Mouse (Mus musculus): ENCODE measurements around the gene Gm7073. TPM values are rescaled to one million over a fixed set of nuclear protein-coding genes. Genes with fewer than 3 reads are reported as not detected.
A peak's percentile ranks its signal among the peaks of the same experiment; 100 is the strongest.

Gm7073 gene
- polyA plus RNA-seq, 1 experiment from 2014 or later = not detected

- H3K4me1 ChIP-seq (ENCODE audit: control insufficient read depth, insufficient read depth, low read length) = peaks cover 6% of the 10 kb centered on the region; the same call in 1 of the 2 replicates
- WGBS = 16% methylated on average over 44 of the region's 46 CpGs
- H3K9ac ChIP-seq (replicated peaks; ENCODE audit: low read depth, low read length) = peak overlapping the region; percentile 71
- no peaks in the 10 kb centered on the region for H3K9me3 ChIP-seq (ENCODE audit: control insufficient read depth, low read length)
- H3K27me3 ChIP-seq (ENCODE audit: control insufficient read depth, insufficient read depth, low read length) = no peaks in the 10 kb centered on the region
- peak overlapping the region; percentile 62 for H3K4me3 ChIP-seq (ENCODE audit: low read depth, low read length)
- peak overlapping the region; percentile 16; the same call in 1 of the 2 replicates for H3K27ac ChIP-seq (ENCODE audit: low read depth, low read length)
- H3K36me3 ChIP-seq (ENCODE audit: control insufficient read depth, insufficient read depth, low read length) = no peaks in the 10 kb centered on the region
- peak; percentile 10 for ATAC-seq (ENCODE audit: low read depth)
- H3K4me2 ChIP-seq (ENCODE audit: low read depth, low read length) = peak overlapping the region; percentile 54
These were observed 135.8 kb downstream of the Gm7073 start for GRCm38 (mm10) chrX:60403062-60403763.

GRCm38 (mm10) chrX:60394292-60394691 lies 144.8 kb downstream of the Gm7073 start:
- WGBS = 59% methylated on average over 4 of the region's 4 CpGs
- Histone ChIP-seq H3K27ac (ENCODE audit: low read depth, low read length) (no peak overlapping the region), H3K9ac (replicated peaks; ENCODE audit: low read depth, low read length) (no peak overlapping the region), H3K36me3 (ENCODE audit: control insufficient read depth, insufficient read depth, low read length) (no peaks in the 10 kb centered on the region), H3K4me1 (ENCODE audit: control insufficient read depth, insufficient read depth, low read length) (no peaks in the 10 kb centered on the region), H3K27me3 (ENCODE audit: control insufficient read depth, insufficient read depth, low read length) (no peaks in the 10 kb centered on the region), H3K4me3 (ENCODE audit: low read depth, low read length) (no peak overlapping the region), H3K4me2 (ENCODE audit: low read depth, low read length) (no peak overlapping the region), H3K9me3 (ENCODE audit: control insufficient read depth, low read length) (no peaks in the 10 kb centered on the region)
- no peak for ATAC-seq (ENCODE audit: low read depth)

- H3K36me3 ChIP-seq (ENCODE audit: control insufficient read depth, insufficient read depth, low read length) = no peaks in the 10 kb centered on the region
- H3K4me2 ChIP-seq (ENCODE audit: low read depth, low read length) = no peak overlapping the region
- ATAC-seq (ENCODE audit: low read depth) = no peak
- no peak overlapping the region for H3K4me3 ChIP-seq (ENCODE audit: low read depth, low read length)
- no peak overlapping the region for H3K27ac ChIP-seq (ENCODE audit: low read depth, low read length)
- 92% methylated on average over 1 of the region's 1 CpGs for WGBS
- H3K27me3 ChIP-seq (ENCODE audit: control insufficient read depth, insufficient read depth, low read length) = no peaks in the 10 kb centered on the region
- H3K4me1 ChIP-seq (ENCODE audit: control insufficient read depth, insufficient read depth, low read length) = no peaks in the 10 kb centered on the region
- no peaks in the 10 kb centered on the region for H3K9me3 ChIP-seq (ENCODE audit: control insufficient read depth, low read length)
- no peak overlapping the region for H3K9ac ChIP-seq (replicated peaks; ENCODE audit: low read depth, low read length)
These were observed 152.2 kb downstream of the Gm7073 start for GRCm38 (mm10) chrX:60386852-60387251.

MicroRNAs encoded within 50 kb of the gene (microRNA counts, 519-probe panel; counts per million panel counts)
- not detected for microRNA mmu-miR-505

Small RNA genes within 50 kb of the gene (microRNA-seq; reads per million reads assigned to microRNA genes)
- 75.1 reads per million, percentile 42 among the genes with 10 or more reads in this experiment for gene Mir505

Other genes with a start within 250 kb of the Gm7073 start
- 21.2 and 21.6 TPM in 2 replicates for gene Atp11c, start 53.4 kb upstream of the Gm7073 start, polyA plus RNA-seq (2014; fragmentation: Nextera tagmentation; extraction: Ambion mirVana)